Mouse (Mus musculus) kidney, embryonic 16.5 days (tissue): ENCODE measurements at regions not wholly inside any gene's neighbourhood (a gene's known extent, or its start where the extent isn't known, plus 50 kb on each side); places are given as distances from the start of the nearest gene placed in this dataset.

ENCODE experiments used
- ATAC-seq: fragments of 200-750 bp; cut with Nextera tagmentation; 2 replicates; pipeline ENCODE4 v1.8.0; 2017; ENCODE audit warnings: moderate TSS enrichment; ENCODE audit not compliant: low FRiP score, low TSS enrichment
- H3K27ac ChIP-seq: fragments of 300-500 bp; sonication (generic); 2 replicates; pipeline ENCODE4 v1.5.1; 2014; ENCODE audit warnings: low read length
- H3K27me3 ChIP-seq: fragments of 300-500 bp; sonication (generic); 2 replicates; pipeline ENCODE4 v1.6.1; 2014; ENCODE audit warnings: low read length, control low read depth, mixed read lengths; ENCODE audit not compliant: insufficient read depth
- H3K36me3 ChIP-seq: fragments of 300-500 bp; sonication (generic); 2 replicates; pipeline ENCODE4 v1.6.1; 2014; ENCODE audit warnings: low read length, control low read depth, mixed read lengths; ENCODE audit not compliant: insufficient read depth
- H3K4me1 ChIP-seq: fragments of 300-500 bp; sonication (generic); 2 replicates; pipeline ENCODE4 v1.6.1; 2014; ENCODE audit warnings: low read length, control low read depth, mixed read lengths; ENCODE audit not compliant: insufficient read depth
- H3K4me2 ChIP-seq: fragments of 300-500 bp; sonication (generic); replicated peaks from 2 replicates; pipeline ENCODE4 v1.6.1; 2014; ENCODE audit warnings: low read depth, low read length
- H3K4me3 ChIP-seq: fragments of 300-500 bp; sonication (generic); 2 replicates; pipeline ENCODE4 v1.5.1; 2014; ENCODE audit warnings: mild to moderate bottlenecking, low read length
- H3K9ac ChIP-seq: fragments of 300-500 bp; sonication (generic); replicated peaks from 2 replicates; pipeline ENCODE4 v1.6.1; 2014; ENCODE audit warnings: low read length
- H3K9me3 ChIP-seq: fragments of 300-500 bp; sonication (generic); 2 replicates; pipeline ENCODE4 v1.6.1; 2016; ENCODE audit warnings: low read length, control low read depth
- WGBS: fragments of 180-500 bp; shearing (Covaris S2); extraction: QIAGEN DNeasy Blood & Tissue Kit; methylation state at CpG from one replicate; pipeline ENCODE4 v1.1.7; 2014; 5-methylcytosine and 5-hydroxymethylcytosine counted together

GRCm38 (mm10) chr7:73272787-73273186 lies 102.5 kb upstream of the Rgma start:
- Histone ChIP-seq H3K36me3 (no peaks in the 10 kb centered on the region), H3K27me3 (no peaks in the 10 kb centered on the region), H3K9ac (no peak overlapping the region), H3K27ac (no peak overlapping the region), H3K9me3 (0 out of 2 replicates have a peak, but pooled peaks cover 3% of the 10 kb centered on the region), H3K4me2 (no peak overlapping the region), H3K4me1 (no peaks in the 10 kb centered on the region), H3K4me3 (no peak overlapping the region)
- ATAC-seq, result no peak
- 67% methylated on average over 1 of the region's 1 CpGs for WGBS

- no peaks in the 10 kb centered on the region for H3K4me1 ChIP-seq
- no peak overlapping the region for H3K9ac ChIP-seq
- H3K4me2 ChIP-seq, result no peak overlapping the region
- 77% methylated on average over 9 of the region's 9 CpGs for WGBS
- no peak for ATAC-seq
- H3K9me3 ChIP-seq, result 0 out of 2 replicates have a peak, but pooled peaks cover 3% of the 10 kb centered on the region
- H3K4me3 ChIP-seq, result no peak overlapping the region
- H3K27ac ChIP-seq, result no peak overlapping the region
- no peaks in the 10 kb centered on the region for H3K36me3 ChIP-seq
- no peaks in the 10 kb centered on the region for H3K27me3 ChIP-seq
Measured at GRCm38 (mm10) chr7:73275814-73276271, 99.5 kb upstream of the Rgma start.

GRCm38 (mm10) chr7:73278616-73279015 lies 96.7 kb upstream of the Rgma start:
- H3K4me2 ChIP-seq, result no peak overlapping the region
- ATAC-seq, result no peak
- H3K9ac ChIP-seq, result no peak overlapping the region
- no peak overlapping the region for H3K4me3 ChIP-seq
- no peaks in the 10 kb centered on the region for H3K36me3 ChIP-seq
- no peaks in the 10 kb centered on the region for H3K27me3 ChIP-seq
- H3K9me3 ChIP-seq, result peaks cover 5% of the 10 kb centered on the region; the same call in 1 of the 2 replicates
- 82% methylated on average over 6 of the region's 6 CpGs for WGBS
- no peak overlapping the region for H3K27ac ChIP-seq
- no peaks in the 10 kb centered on the region for H3K4me1 ChIP-seq

GRCm38 (mm10) chr7:73279936-73280445 lies 95.3 kb upstream of the Rgma start:
- no peaks in the 10 kb centered on the region for H3K36me3 ChIP-seq
- peaks cover 5% of the 10 kb centered on the region; the same call in 1 of the 2 replicates for H3K9me3 ChIP-seq
- H3K27ac ChIP-seq, result no peak overlapping the region
- WGBS, result 93% methylated on average over 4 of the region's 4 CpGs
- H3K27me3 ChIP-seq, result no peaks in the 10 kb centered on the region
- H3K9ac ChIP-seq, result no peak overlapping the region
- no peak for ATAC-seq
- no peaks in the 10 kb centered on the region for H3K4me1 ChIP-seq
- no peak overlapping the region for H3K4me2 ChIP-seq
- no peak overlapping the region for H3K4me3 ChIP-seq

GRCm38 (mm10) chr7:73286244-73286643 lies 89.1 kb upstream of the Rgma start:
- Histone ChIP-seq H3K27ac (no peak overlapping the region), H3K4me3 (no peak overlapping the region), H3K36me3 (no peaks in the 10 kb centered on the region), H3K4me1 (no peaks in the 10 kb centered on the region), H3K9me3 (peaks cover 2% of the 10 kb centered on the region; the same call in 1 of the 2 replicates), H3K27me3 (no peaks in the 10 kb centered on the region), H3K4me2 (no peak overlapping the region), H3K9ac (no peak overlapping the region)
- ATAC-seq, result no peak
- WGBS, result 84% methylated on average over 5 of the region's 5 CpGs

- Histone ChIP-seq H3K27me3 (no peaks in the 10 kb centered on the region), H3K4me1 (no peaks in the 10 kb centered on the region), H3K4me3 (no peak overlapping the region), H3K9me3 (no peaks in the 10 kb centered on the region), H3K9ac (no peak overlapping the region), H3K27ac (no peak overlapping the region), H3K36me3 (no peaks in the 10 kb centered on the region), H3K4me2 (no peak overlapping the region)
- no peak for ATAC-seq
- WGBS, result 17% methylated on average over 4 of the region's 4 CpGs
Measured at GRCm38 (mm10) chr7:73293337-73293736, 82.0 kb upstream of the Rgma start.

GRCm38 (mm10) chr7:73294399-73294798 lies 80.9 kb upstream of the Rgma start:
- no peak overlapping the region for H3K9ac ChIP-seq
- ATAC-seq, result no peak
- H3K27ac ChIP-seq, result no peak overlapping the region
- no peak overlapping the region for H3K4me2 ChIP-seq
- H3K4me1 ChIP-seq, result no peaks in the 10 kb centered on the region
- no peaks in the 10 kb centered on the region for H3K27me3 ChIP-seq
- no peak overlapping the region for H3K4me3 ChIP-seq
- H3K9me3 ChIP-seq, result no peaks in the 10 kb centered on the region
- 85% methylated on average over 6 of the region's 6 CpGs for WGBS
- no peaks in the 10 kb centered on the region for H3K36me3 ChIP-seq

GRCm38 (mm10) chr7:73302501-73302900 lies 72.8 kb upstream of the Rgma start:
- no peak for ATAC-seq
- 71% methylated on average over 3 of the region's 3 CpGs for WGBS

GRCm38 (mm10) chr7:73303818-73304217 lies 71.5 kb upstream of the Rgma start:
- H3K27ac ChIP-seq, result no peak overlapping the region
- H3K27me3 ChIP-seq, result 0 out of 2 replicates have a peak, but pooled peaks cover 2% of the 10 kb centered on the region
- no peak overlapping the region for H3K4me3 ChIP-seq
- no peak overlapping the region for H3K9ac ChIP-seq
- WGBS, result 48% methylated on average over 9 of the region's 9 CpGs
- H3K4me2 ChIP-seq, result no peak overlapping the region
- ATAC-seq, result no peak
- peaks cover 21% of the 10 kb centered on the region for H3K4me1 ChIP-seq
- H3K36me3 ChIP-seq, result no peaks in the 10 kb centered on the region
- H3K9me3 ChIP-seq, result no peaks in the 10 kb centered on the region

More at GRCm38 (mm10) chr7:73302501-73302900, 72.8 kb upstream of the Rgma start:
- Histone ChIP-seq H3K27me3 (0 out of 2 replicates have a peak, but pooled peaks cover 2% of the 10 kb centered on the region), H3K4me3 (no peak overlapping the region), H3K4me1 (peaks cover 14% of the 10 kb centered on the region), H3K27ac (no peak overlapping the region), H3K9ac (no peak overlapping the region), H3K9me3 (no peaks in the 10 kb centered on the region), H3K36me3 (no peaks in the 10 kb centered on the region), H3K4me2 (no peak overlapping the region)

- H3K4me1 ChIP-seq, result peaks cover 21% of the 10 kb centered on the region
- ATAC-seq, result no peak
- no peak overlapping the region for H3K4me2 ChIP-seq
- no peaks in the 10 kb centered on the region for H3K9me3 ChIP-seq
- H3K27ac ChIP-seq, result no peak overlapping the region
- H3K27me3 ChIP-seq, result 0 out of 2 replicates have a peak, but pooled peaks cover 2% of the 10 kb centered on the region
- no peak overlapping the region for H3K9ac ChIP-seq
- 27% methylated on average over 9 of the region's 9 CpGs for WGBS
- no peak overlapping the region for H3K4me3 ChIP-seq
- no peaks in the 10 kb centered on the region for H3K36me3 ChIP-seq
Measured at GRCm38 (mm10) chr7:73304799-73305198, 70.5 kb upstream of the Rgma start.
